Mouse (Mus musculus) kidney, embryonic 15.5 days (tissue): ENCODE results near the gene Svopl. TPM values are rescaled to one million over a fixed set of nuclear protein-coding genes. Genes with fewer than 3 reads are reported as not detected.

ENCODE experiments used
- ATAC-seq: fragments of 200-750 bp; cut with Nextera tagmentation; replicated peaks from 2 replicates; pipeline ENCODE4 v1.8.0; 2017; ENCODE audit warnings: moderate TSS enrichment; ENCODE audit not compliant: low FRiP score
- H3K27ac ChIP-seq: fragments of 300-500 bp; sonication (generic); 2 replicates; pipeline ENCODE4 v1.5.1; 2015; ENCODE audit warnings: mild to moderate bottlenecking, inconsistent platforms
- H3K27me3 ChIP-seq: fragments of 300-500 bp; sonication (generic); 2 replicates; pipeline ENCODE4 v1.6.1; 2015; ENCODE audit warnings: inconsistent platforms
- H3K36me3 ChIP-seq: fragments of 300-500 bp; sonication (generic); 2 replicates; pipeline ENCODE4 v1.6.1; 2015; ENCODE audit warnings: inconsistent platforms
- H3K4me1 ChIP-seq: fragments of 300-500 bp; sonication (generic); 2 replicates; pipeline ENCODE4 v1.6.1; 2015; ENCODE audit warnings: inconsistent platforms
- H3K4me2 ChIP-seq: fragments of 300-500 bp; sonication (generic); 2 replicates; pipeline ENCODE4 v1.6.1; 2015; ENCODE audit warnings: moderate library complexity, mild to moderate bottlenecking, inconsistent platforms
- H3K4me3 ChIP-seq: fragments of 300-500 bp; sonication (generic); replicated peaks from 2 replicates; pipeline ENCODE4 v1.5.1; 2015; ENCODE audit warnings: mild to moderate bottlenecking, inconsistent platforms
- H3K9ac ChIP-seq: fragments of 300-500 bp; sonication (generic); 2 replicates; pipeline ENCODE4 v1.6.1; 2015; ENCODE audit warnings: mild to moderate bottlenecking, inconsistent platforms
- H3K9me3 ChIP-seq: fragments of 300-500 bp; sonication (generic); replicated peaks from 2 replicates; pipeline ENCODE4 v1.6.1; 2016; ENCODE audit warnings: inconsistent platforms
- WGBS: fragments of 180-500 bp; shearing (Covaris S2); methylation state at CpG from one replicate; pipeline ENCODE4 v1.1.7; 2015; ENCODE audit warnings: mixed read lengths; 5-methylcytosine and 5-hydroxymethylcytosine counted together
- polyA plus RNA-seq: library from polyadenylated mRNA; unstranded; fragments of >200 nt; fragmentation: Nextera tagmentation; extraction: Ambion mirVana; gene quantifications from 2 replicates; pipeline ENCODE4 v1.2.1, GENCODE M21; 2015

Svopl gene
- 14.5 and 17.3 TPM in 2 replicates for polyA plus RNA-seq

DNA sequence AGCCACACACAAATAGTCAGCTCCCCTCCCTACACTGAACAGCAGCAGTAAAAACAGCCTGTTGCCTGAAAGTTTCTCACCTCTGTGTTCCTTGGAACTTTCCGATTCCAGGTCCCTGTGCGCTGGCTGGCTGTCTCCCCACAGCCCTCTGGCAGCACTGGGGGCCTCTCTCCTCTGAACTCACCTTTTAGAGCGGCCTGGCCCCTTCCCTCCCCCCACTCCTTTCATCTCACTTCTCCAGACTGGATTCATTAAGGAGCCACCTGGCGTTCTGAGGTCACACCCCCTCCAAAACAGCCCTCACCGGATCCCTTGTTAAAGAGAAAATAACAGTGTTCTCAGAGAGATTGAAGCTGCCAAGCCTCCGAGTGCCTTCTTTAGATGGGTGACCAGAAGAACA lies at the start of gene Svopl:
TSS of gene Svopl (minus strand) at position 159 of the 400 bp plus-strand sequence.
- Histone ChIP-seq H3K9ac (no peak within 1 kb of the TSS), H3K27me3 (no peaks in the 10 kb centered on the region), H3K4me3 (no peak within 1 kb of the TSS; the same call in 1 of the 2 replicates), H3K36me3 (no peaks in the 10 kb centered on the region), H3K27ac (peak within 1 kb of the TSS; percentile 90), H3K4me1 (peaks cover 45% of the 10 kb centered on the region), H3K9me3 (no peaks in the 10 kb centered on the region), H3K4me2 (peak within 1 kb of the TSS; percentile 23)
- no peak for ATAC-seq
- 17% methylated on average over 6 of the region's 6 CpGs for WGBS

DNA sequence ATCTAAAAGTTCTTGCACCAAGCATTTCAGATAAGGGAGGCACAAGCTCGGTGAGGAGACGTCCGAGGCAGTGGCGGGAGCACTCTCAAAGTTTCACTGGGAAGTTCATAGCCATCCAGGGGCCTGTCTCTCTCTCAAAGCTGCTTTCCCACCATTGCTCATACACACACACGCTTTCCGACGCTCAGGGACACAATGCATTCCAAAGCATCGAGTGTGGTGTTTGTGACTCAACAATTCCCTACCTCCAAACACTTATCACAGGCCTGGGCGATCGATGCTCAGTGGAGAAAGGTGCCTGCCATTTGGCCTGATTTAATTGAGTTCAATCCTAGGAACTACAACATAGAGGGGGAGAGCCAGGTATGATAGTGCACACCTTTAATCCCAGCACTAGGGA lies 47.9 kb upstream of the Svopl start:
- H3K4me3 ChIP-seq = no peak overlapping the region
- no peaks in the 10 kb centered on the region for H3K36me3 ChIP-seq
- H3K9ac ChIP-seq = no peak overlapping the region
- ATAC-seq = no peak
- H3K27me3 ChIP-seq = no peaks in the 10 kb centered on the region
- WGBS = 88% methylated on average over 10 of the region's 10 CpGs
- H3K9me3 ChIP-seq = no peaks in the 10 kb centered on the region
- peaks cover 5% of the 10 kb centered on the region; the same call in 1 of the 2 replicates for H3K4me1 ChIP-seq
- H3K27ac ChIP-seq = no peak overlapping the region
- no peak overlapping the region for H3K4me2 ChIP-seq

DNA sequence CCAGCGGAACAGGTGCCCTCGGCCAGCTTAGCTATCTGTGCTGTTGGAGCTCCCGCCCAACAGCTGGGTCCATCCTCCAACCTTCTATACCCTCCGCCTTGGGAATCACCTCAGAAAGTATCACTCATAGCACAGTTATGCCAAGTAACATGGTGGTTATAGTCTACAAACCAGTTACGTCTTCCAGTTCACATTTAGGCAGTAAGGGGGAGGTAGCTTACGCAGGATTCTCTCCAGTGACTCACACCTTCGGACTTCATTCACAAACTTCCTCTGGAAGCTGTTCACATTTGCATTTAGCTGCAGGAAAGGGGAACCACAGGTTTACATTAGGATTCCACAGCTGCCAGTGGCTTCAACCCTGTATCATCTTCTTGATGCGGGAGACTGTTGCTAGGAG lies 45.7 kb upstream of the Svopl start:
- WGBS = 91% methylated on average over 8 of the region's 8 CpGs
- no peak overlapping the region for H3K4me3 ChIP-seq
- ATAC-seq = no peak
- H3K27me3 ChIP-seq = no peaks in the 10 kb centered on the region
- no peaks in the 10 kb centered on the region for H3K9me3 ChIP-seq
- H3K4me1 ChIP-seq = peaks cover 5% of the 10 kb centered on the region; the same call in 1 of the 2 replicates
- no peak overlapping the region for H3K27ac ChIP-seq
- H3K9ac ChIP-seq = no peak overlapping the region
- H3K36me3 ChIP-seq = no peaks in the 10 kb centered on the region
- no peak overlapping the region for H3K4me2 ChIP-seq

DNA sequence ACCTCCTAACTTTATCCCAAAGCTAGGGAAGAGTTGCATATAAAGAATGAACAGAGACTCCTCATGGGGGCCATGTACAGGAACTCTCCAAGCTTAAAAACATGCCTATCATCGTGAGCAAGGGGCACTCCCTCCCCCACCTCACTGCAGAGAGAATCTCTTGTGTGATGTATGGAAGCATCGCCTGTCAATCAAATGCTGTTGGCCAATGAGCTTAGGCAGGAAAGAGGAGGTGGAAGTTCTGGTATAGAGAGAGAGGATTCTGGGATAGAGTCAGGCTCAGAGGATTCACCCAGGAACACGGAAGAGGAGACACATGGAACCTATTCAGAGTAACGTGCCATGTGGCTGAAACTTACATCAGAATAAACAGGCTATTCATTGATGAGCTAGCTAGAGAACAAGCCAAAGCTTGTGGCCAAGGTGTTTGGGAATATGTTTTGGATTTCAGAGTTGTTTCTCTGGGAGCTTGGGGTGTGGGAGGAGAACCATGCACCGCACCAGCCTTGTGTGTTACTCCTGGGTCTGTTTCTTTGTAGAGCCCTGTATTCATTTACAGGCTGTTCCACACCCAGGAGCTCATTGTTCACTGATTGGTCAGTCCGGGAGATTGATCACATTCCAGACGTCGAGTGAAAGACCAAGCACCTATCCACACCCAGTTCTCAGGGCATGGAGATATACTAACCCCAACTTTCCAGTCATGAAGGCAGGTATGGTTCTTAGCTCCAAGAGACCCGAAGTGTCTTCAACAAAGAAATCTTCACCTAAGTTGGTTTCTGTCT lies 40.6 kb upstream of the Svopl start:
- H3K27me3 ChIP-seq = no peaks in the 10 kb centered on the region
- peaks cover 6% of the 10 kb centered on the region; the same call in 1 of the 2 replicates for H3K4me1 ChIP-seq
- no peaks in the 10 kb centered on the region for H3K9me3 ChIP-seq
- no peak overlapping the region for H3K9ac ChIP-seq
- H3K4me3 ChIP-seq = no peak overlapping the region
- H3K4me2 ChIP-seq = no peak overlapping the region
- no peak for ATAC-seq
- H3K36me3 ChIP-seq = no peaks in the 10 kb centered on the region
- WGBS = 87% methylated on average over 9 of the region's 9 CpGs
- H3K27ac ChIP-seq = no peak overlapping the region

DNA sequence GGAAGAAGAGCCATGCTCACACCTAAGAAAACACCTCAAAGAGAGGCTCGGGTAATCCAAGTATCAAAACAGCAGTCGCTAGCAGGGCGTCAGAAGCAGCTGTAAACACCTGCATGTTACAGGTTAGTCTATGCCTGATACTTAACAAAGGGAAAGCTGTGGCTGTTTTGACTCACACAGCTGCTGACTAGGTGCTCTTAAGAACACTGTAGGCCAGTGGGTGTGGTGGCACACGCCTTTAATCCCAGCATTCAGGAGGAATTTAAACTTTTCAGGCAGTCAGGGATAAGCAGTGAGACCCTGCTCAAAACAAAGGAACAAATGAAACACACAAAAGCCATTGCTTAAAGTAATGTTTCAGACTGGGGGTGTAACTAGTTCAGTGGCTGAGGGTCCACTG lies 36.4 kb upstream of the Svopl start:
- Histone ChIP-seq H3K9ac (no peak overlapping the region), H3K9me3 (no peaks in the 10 kb centered on the region)

DNA sequence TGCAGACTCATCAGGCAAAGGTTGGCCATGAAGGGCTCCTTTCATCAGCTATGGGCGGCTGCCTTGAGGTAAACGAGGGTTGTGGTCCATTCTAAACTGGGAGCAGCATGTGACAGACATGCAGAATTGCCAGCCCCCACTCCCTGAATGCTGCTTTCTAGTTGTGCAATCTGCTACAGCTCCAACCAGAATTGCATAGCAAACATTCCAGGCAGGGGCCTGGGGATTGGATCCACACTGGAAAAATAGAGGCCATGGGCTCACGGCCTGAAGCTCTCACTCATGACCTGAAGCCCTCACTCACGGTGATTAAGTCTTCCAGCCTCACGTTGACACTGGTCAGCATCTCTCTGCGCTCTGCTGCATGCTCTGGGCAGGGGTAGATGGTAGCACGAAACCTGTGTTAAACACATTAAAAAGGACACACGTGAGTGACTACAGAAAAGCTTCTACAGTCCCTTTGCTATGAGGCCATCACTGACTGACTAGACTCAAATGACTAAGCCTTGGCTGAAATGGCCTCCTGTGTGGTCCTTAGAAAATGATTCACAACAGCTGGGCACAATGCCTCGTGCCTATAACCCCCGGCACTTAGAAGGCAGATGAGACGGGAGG lies 35.0 kb upstream of the Svopl start:
- ATAC-seq = peak; percentile 82
- Histone ChIP-seq H3K4me3 (no peak overlapping the region), H3K36me3 (no peaks in the 10 kb centered on the region), H3K4me2 (no peak overlapping the region), H3K9ac (no peak overlapping the region), H3K9me3 (no peaks in the 10 kb centered on the region), H3K27me3 (no peaks in the 10 kb centered on the region), H3K4me1 (peaks cover 18% of the 10 kb centered on the region), H3K27ac (peak overlapping the region; percentile 81)
- WGBS = 30% methylated on average over 11 of the region's 11 CpGs

More for the DNA sequence above, 36.4 kb upstream of the Svopl start:
- Histone ChIP-seq H3K27ac (no peak overlapping the region), H3K36me3 (no peaks in the 10 kb centered on the region), H3K4me2 (no peak overlapping the region), H3K4me3 (no peak overlapping the region), H3K27me3 (no peaks in the 10 kb centered on the region), H3K4me1 (peaks cover 18% of the 10 kb centered on the region)
- no peak for ATAC-seq
- 42% methylated on average over 4 of the region's 4 CpGs for WGBS

DNA sequence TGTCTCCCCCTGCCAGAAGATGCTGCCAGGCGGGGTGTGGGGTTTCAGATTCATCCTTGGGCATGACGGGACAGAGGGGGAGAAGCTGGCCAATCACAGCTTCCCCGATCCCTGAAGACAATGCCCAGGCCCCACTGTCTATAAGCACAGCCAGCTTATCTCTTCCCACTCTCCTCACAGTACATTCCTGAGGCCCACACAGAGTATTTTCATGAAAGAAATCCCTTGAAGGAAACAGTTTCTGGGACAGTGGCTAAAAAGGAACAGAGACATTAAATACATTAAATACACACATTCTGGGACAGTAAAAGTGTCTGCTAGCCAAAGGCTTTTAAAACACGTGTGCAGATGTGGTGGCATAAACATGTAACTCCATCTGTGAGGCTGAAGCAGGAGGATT lies 33.6 kb upstream of the Svopl start:
- no peak overlapping the region for H3K9ac ChIP-seq
- no peaks in the 10 kb centered on the region for H3K9me3 ChIP-seq
- whole genome bisulfite sequencing = 62% methylated on average over 4 of the region's 4 CpGs
- H3K4me3 ChIP-seq = no peak overlapping the region
- no peak overlapping the region for H3K27ac ChIP-seq
- ATAC-seq = no peak
- peaks cover 18% of the 10 kb centered on the region for H3K4me1 ChIP-seq
- no peaks in the 10 kb centered on the region for H3K27me3 ChIP-seq
- H3K4me2 ChIP-seq = no peak overlapping the region
- H3K36me3 ChIP-seq = no peaks in the 10 kb centered on the region

DNA sequence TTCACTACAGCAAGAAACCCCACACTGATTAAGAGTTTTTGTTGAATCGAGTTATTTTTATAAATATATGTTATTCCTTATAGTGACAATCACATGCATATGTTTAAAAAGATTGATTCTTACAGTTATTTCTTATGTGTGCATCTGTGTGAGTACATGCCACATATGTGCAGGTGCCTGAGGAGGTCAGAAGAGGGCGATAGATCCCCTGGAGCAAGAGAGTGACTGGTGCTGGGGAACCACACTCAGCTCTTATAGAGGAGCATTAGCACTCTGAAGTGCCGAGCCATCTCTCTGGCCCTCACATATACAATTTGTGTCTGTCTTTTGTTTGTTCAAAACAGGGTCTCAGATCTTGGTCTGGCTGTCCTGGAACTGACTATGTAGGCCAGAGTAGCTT lies 26.8 kb upstream of the Svopl start:
- H3K4me2 ChIP-seq = no peak overlapping the region
- ATAC-seq = no peak
- H3K27me3 ChIP-seq = no peaks in the 10 kb centered on the region
- H3K4me1 ChIP-seq = peaks cover 14% of the 10 kb centered on the region
- peaks cover 4% of the 10 kb centered on the region; the same call in 1 of the 2 replicates for H3K9me3 ChIP-seq
- WGBS = 92% methylated on average over 3 of the region's 3 CpGs
- no peak overlapping the region for H3K9ac ChIP-seq
- no peak overlapping the region for H3K27ac ChIP-seq
- H3K4me3 ChIP-seq = no peak overlapping the region
- 0 out of 2 replicates have a peak, but pooled peaks cover 2% of the 10 kb centered on the region for H3K36me3 ChIP-seq

DNA sequence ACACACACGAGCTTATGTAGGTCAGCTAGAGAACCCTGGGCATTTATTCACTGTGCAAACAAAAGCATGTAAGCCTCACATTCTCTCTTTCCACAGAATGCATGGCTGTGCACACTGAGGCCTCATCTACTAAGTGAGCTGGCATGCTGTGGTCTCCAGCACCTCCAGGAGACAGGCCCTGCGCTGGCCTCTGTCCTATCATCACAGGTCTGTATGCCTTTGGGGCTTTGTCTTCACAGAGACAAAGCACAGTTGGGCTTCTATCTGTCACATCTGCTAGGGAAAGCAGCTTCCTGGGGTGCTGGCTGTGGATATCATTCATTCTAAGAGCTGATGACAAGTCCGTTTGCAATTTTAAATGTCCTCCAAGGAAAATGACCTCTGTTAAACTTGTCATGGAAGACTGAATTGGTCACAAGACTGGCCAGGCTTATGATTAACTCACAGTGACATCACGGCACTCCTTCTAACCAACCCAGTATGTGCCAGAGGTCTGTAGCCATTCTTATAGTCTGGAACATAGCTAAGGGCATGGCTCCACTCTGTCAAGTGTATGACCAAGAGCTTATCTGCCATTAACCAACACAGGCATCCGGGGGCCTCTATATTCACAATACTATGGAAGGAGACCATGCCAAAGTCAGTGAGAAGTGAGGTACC lies 25.5 kb upstream of the Svopl start:
- H3K9ac ChIP-seq = no peak overlapping the region
- ATAC-seq = peak; percentile 79
- H3K9me3 ChIP-seq = peaks cover 4% of the 10 kb centered on the region; the same call in 1 of the 2 replicates
- WGBS = 58% methylated on average over 5 of the region's 5 CpGs
- peaks cover 14% of the 10 kb centered on the region for H3K4me1 ChIP-seq
- no peaks in the 10 kb centered on the region for H3K27me3 ChIP-seq
- H3K27ac ChIP-seq = peak overlapping the region; percentile 70
- no peak overlapping the region for H3K4me2 ChIP-seq
- H3K4me3 ChIP-seq = no peak overlapping the region
- H3K36me3 ChIP-seq = 0 out of 2 replicates have a peak, but pooled peaks cover 2% of the 10 kb centered on the region

DNA sequence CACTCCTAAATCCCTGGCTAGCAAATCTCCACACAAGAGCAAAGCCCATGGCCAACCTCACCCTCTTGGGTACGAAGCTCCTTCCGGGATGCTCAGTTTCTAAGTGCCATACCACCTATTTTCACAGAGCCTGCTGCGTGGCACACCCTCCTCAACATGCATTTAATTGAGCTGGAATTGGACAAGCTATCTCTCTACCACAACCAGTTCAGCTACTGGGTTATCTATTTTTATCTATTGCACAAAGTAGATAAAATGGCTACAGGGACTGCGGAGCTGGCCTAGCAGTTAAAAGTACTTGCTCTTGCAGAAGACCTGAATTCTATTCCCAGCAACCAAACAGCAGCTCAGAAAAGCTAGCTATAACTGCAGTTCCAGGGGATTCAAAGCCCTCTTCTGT lies 24.5 kb upstream of the Svopl start:
- 0 out of 2 replicates have a peak, but pooled peaks cover 2% of the 10 kb centered on the region for H3K36me3 ChIP-seq
- H3K4me1 ChIP-seq = peaks cover 14% of the 10 kb centered on the region
- H3K4me3 ChIP-seq = no peak overlapping the region
- H3K27me3 ChIP-seq = no peaks in the 10 kb centered on the region
- no peak overlapping the region for H3K27ac ChIP-seq
- no peak overlapping the region for H3K4me2 ChIP-seq
- 87% methylated on average over 4 of the region's 4 CpGs for WGBS
- ATAC-seq = no peak
- no peak overlapping the region for H3K9ac ChIP-seq
- H3K9me3 ChIP-seq = peaks cover 4% of the 10 kb centered on the region; the same call in 1 of the 2 replicates

DNA sequence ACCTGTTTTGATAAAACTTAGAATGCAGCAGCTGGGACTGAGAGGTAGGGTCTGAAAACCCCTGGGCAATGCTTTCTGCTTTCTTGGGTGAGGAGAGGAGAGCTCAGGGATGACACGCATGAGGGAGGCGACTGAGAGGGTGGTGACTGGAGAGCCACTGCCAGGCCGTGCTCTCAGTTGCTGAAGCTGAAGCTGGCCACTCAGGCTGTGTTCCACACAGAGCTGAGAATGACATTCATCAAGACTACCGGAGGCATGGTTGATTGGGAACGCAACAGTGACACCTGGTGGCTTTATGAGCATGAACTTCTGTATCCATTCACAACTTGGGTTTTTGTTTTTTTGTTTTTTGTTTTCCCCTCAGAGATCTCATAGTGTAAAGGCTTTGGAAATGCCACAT lies 19.4 kb upstream of the Svopl start:
- Histone ChIP-seq H3K36me3 (peaks cover 6% of the 10 kb centered on the region; the same call in 1 of the 2 replicates), H3K4me1 (peaks cover 18% of the 10 kb centered on the region), H3K4me2 (peak overlapping the region; percentile 16; the same call in 1 of the 2 replicates), H3K4me3 (no peak overlapping the region), H3K27ac (peak overlapping the region; percentile 48; the same call in 1 of the 2 replicates), H3K27me3 (no peaks in the 10 kb centered on the region), H3K9me3 (peaks cover 5% of the 10 kb centered on the region; the same call in 1 of the 2 replicates), H3K9ac (no peak overlapping the region)
- ATAC-seq = peak; percentile 84
- 0% methylated on average over 5 of the region's 5 CpGs for WGBS
